Mouse (Mus musculus) limb, embryonic 11.5 days (tissue): ENCODE measurements around the gene 9230102O04Rik. TPM values are rescaled to one million over a fixed set of nuclear protein-coding genes. Genes with fewer than 3 reads are reported as not detected.

ENCODE experiments used
- ATAC-seq: fragments of 200-750 bp; cut with Nextera tagmentation; 2 replicates; pipeline ENCODE4 v1.8.0; 2017; ENCODE audit warnings: low read depth; ENCODE audit not compliant: insufficient number of reproducible peaks, low FRiP score, low TSS enrichment
- DNase-seq: peaks from one replicate; pipeline ENCODE4 v3.0.0-alpha.2; 2015; ENCODE audit warnings: low spot score
- H3K27ac ChIP-seq: fragments of 300-500 bp; sonication (generic); replicated peaks from 2 replicates; pipeline ENCODE4 v1.5.1; 2014; ENCODE audit warnings: low read depth, mild to moderate bottlenecking, low read length
- H3K27me3 ChIP-seq: fragments of 300-500 bp; sonication (generic); 2 replicates; pipeline ENCODE4 v1.6.1; 2014; ENCODE audit warnings: mild to moderate bottlenecking, low read length, mixed read lengths; ENCODE audit not compliant: control insufficient read depth, insufficient read depth
- H3K36me3 ChIP-seq: fragments of 300-500 bp; sonication (generic); 2 replicates; pipeline ENCODE4 v1.6.1; 2014; ENCODE audit warnings: mild to moderate bottlenecking, low read length, moderate library complexity, mixed read lengths; ENCODE audit not compliant: control insufficient read depth, insufficient read depth
- H3K4me1 ChIP-seq: fragments of 300-500 bp; sonication (generic); 2 replicates; pipeline ENCODE4 v1.6.1; 2014; ENCODE audit warnings: low read length, mixed read lengths; ENCODE audit not compliant: control insufficient read depth, insufficient read depth
- H3K4me2 ChIP-seq: fragments of 300-500 bp; sonication (generic); 2 replicates; pipeline ENCODE4 v1.6.1; 2014; ENCODE audit warnings: low read depth, mild to moderate bottlenecking, moderate library complexity; ENCODE audit not compliant: severe bottlenecking
- H3K4me3 ChIP-seq: fragments of 300-500 bp; sonication (generic); 2 replicates; pipeline ENCODE4 v1.5.1; 2014; ENCODE audit warnings: low read depth, low read length
- H3K9ac ChIP-seq: fragments of 300-500 bp; sonication (generic); 2 replicates; pipeline ENCODE4 v1.6.1; 2014; ENCODE audit warnings: mild to moderate bottlenecking, low read length
- H3K9me3 ChIP-seq: fragments of 300-500 bp; sonication (generic); 2 replicates; pipeline ENCODE4 v1.6.1; 2016; ENCODE audit warnings: low read length; ENCODE audit not compliant: control insufficient read depth
- WGBS: fragments of 180-500 bp; shearing (Covaris S2); extraction: QIAGEN DNeasy Blood & Tissue Kit; methylation state at CpG from one replicate; pipeline ENCODE4 v1.1.7; 2014; 5-methylcytosine and 5-hydroxymethylcytosine counted together
- polyA plus RNA-seq: library from polyadenylated mRNA; unstranded; fragments of >200 nt; fragmentation: Nextera tagmentation; extraction: Ambion mirVana; gene quantifications from 2 replicates; pipeline ENCODE4 v1.2.1, GENCODE M21; 2014

The 9230102O04Rik gene
- polyA plus RNA-seq = 0.61 TPM in 1 of 2 replicates, not detected in the other

DNA sequence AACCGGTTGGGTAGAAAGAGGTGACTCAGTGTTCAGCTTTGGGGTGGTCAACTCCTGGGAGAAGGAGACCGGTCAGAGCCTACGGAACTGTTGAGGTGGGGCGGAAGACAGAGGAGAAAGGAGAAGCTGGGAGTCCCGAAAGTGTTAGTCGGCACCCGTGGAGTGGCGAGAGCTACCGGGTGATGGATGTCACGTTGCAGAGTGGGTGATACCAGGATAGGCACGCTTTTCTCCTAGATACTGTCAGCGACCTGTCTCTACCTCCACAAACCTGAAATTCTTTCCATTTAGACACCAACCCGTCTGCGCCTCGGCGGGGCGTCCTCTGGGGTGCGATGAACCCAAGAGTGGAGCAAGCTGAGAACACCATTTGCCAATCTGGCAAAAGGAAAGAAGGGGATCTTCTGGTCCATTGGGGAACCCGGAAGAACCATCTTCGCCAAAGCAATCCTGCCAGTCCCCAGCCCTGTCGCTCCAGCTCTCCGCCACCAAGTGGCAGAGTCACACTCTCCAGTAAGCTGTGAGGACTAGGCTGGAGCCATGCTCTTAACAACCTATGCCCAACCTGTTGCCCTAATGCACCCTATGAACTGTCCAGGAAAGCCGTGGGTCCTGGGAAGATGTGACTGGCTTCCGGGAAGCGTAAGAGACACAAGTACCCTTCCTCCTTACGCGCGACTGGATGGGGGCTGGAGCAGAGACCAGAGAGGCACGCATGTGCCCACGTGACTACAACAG lies at the start of gene 9230102O04Rik:
Gene 9230102O04Rik, minus strand, starts transcription at position 628 of the 738 bp plus-strand sequence.
- ATAC-seq (peak; percentile 68; the same call in 1 of the 2 replicates), DNase-seq (peak; percentile 67)
- peak within 1 kb of the TSS; percentile 11; the same call in 1 of the 2 replicates for H3K4me2 ChIP-seq
- H3K9ac ChIP-seq = no peak within 1 kb of the TSS
- H3K4me3 ChIP-seq = peak within 1 kb of the TSS; percentile 12; the same call in 1 of the 2 replicates
- H3K4me1 ChIP-seq = 0 out of 2 replicates have a peak, but pooled peaks cover 4% of the 10 kb centered on the region
- peaks cover 87% of the 10 kb centered on the region for H3K27me3 ChIP-seq
- no peaks in the 10 kb centered on the region for H3K36me3 ChIP-seq
- no peaks in the 10 kb centered on the region for H3K9me3 ChIP-seq
- no peak within 1 kb of the TSS for H3K27ac ChIP-seq
- WGBS = under 1% methylated on average over 30 of the region's 30 CpGs

DNA sequence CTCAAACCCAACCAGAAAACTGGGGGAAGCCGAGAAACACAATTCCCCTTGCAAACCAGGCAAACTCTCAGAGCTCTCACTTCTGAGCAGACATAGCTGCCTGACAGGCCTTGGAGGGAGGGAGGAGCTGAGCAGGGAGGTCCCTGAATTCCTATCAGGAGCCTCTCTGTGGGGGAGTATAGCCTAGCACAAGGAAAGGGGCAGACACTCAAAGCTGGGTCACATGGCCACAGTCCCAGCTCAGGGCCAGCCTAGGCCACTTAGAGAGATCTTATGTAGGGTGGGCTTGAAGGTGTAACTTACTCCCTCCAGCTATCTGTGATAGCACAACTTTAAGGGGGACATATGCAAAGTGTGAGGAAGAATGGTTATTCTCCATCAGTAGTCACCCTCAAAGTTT lies 46.6 kb upstream of the 9230102O04Rik start:
- no peak overlapping the region for H3K4me2 ChIP-seq
- DNase-seq (no peak), ATAC-seq (no peak)
- no peak overlapping the region for H3K9ac ChIP-seq
- H3K4me1 ChIP-seq = no peaks in the 10 kb centered on the region
- WGBS = no CpG with 5 or more reads among the region's 1 CpGs
- no peaks in the 10 kb centered on the region for H3K27me3 ChIP-seq
- H3K4me3 ChIP-seq = no peak overlapping the region
- H3K36me3 ChIP-seq = no peaks in the 10 kb centered on the region
- H3K27ac ChIP-seq = no peak overlapping the region
- no peaks in the 10 kb centered on the region for H3K9me3 ChIP-seq

DNA sequence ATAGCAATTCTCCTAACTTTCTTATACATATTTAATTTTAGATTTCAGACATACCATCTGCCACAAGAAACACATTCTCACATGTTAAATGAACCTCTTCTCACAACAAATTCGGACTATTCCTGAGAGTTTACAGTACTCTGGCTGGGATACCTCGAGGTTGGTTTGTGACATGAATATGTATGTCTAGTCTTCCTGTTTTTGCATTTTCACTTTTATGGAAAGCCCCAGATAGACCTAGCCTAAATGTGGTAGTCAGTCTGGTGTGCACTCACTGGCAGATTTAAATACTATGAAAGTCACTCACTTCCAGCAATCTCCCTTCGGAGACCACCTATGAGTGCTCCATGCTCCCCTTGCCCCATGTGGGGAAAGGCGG lies 37.6 kb upstream of the 9230102O04Rik start:
- no peak overlapping the region for H3K4me2 ChIP-seq
- no peaks in the 10 kb centered on the region for H3K4me1 ChIP-seq
- no peak overlapping the region for H3K9ac ChIP-seq
- no peak overlapping the region for H3K27ac ChIP-seq
- no peak overlapping the region for H3K4me3 ChIP-seq
- no peaks in the 10 kb centered on the region for H3K9me3 ChIP-seq
- no peak for ATAC-seq
- H3K36me3 ChIP-seq = no peaks in the 10 kb centered on the region
- H3K27me3 ChIP-seq = no peaks in the 10 kb centered on the region
- 90% methylated on average over 4 of the region's 4 CpGs for WGBS
- no peak for DNase-seq

DNA sequence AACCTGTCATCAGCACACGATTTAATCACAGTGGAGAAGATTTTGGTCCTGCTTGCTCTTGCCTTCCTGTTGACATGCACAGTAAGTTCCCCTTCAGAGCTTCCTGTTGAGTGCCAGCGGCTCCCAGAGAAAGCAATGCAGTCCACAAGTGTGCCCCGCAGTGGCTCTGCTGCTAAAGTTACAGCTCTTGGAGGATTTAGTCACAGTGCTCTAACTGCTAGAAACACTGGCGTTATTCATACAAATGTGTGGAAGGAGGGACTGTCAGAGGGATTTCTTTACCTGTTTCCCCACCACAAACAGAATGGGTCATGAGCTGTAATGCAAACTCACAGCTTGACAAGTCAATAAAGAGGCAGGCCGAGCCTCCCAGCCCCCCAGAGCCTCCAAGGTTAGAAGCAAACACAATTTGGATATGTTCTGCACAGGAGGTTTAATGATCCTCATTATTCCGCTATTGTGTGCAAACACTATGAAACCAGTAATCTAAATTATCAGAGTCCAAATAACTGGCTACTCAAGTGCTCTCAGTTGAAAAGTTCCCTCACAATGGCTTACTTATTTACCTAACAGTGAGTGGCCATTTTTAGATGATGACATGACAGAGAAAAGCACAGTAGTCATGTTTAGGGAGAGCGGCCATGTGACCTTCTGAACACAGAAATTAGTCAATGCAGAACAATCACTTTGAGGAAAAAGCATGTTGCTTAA lies 37.0 kb upstream of the 9230102O04Rik start:
- Histone ChIP-seq H3K36me3 (no peaks in the 10 kb centered on the region), H3K4me1 (no peaks in the 10 kb centered on the region), H3K27me3 (no peaks in the 10 kb centered on the region), H3K9me3 (no peaks in the 10 kb centered on the region), H3K27ac (no peak overlapping the region), H3K4me3 (no peak overlapping the region), H3K4me2 (no peak overlapping the region), H3K9ac (no peak overlapping the region)
- DNase-seq (peak; percentile 27), ATAC-seq (no peak)
- 58% methylated on average over 7 of the region's 7 CpGs for WGBS

DNA sequence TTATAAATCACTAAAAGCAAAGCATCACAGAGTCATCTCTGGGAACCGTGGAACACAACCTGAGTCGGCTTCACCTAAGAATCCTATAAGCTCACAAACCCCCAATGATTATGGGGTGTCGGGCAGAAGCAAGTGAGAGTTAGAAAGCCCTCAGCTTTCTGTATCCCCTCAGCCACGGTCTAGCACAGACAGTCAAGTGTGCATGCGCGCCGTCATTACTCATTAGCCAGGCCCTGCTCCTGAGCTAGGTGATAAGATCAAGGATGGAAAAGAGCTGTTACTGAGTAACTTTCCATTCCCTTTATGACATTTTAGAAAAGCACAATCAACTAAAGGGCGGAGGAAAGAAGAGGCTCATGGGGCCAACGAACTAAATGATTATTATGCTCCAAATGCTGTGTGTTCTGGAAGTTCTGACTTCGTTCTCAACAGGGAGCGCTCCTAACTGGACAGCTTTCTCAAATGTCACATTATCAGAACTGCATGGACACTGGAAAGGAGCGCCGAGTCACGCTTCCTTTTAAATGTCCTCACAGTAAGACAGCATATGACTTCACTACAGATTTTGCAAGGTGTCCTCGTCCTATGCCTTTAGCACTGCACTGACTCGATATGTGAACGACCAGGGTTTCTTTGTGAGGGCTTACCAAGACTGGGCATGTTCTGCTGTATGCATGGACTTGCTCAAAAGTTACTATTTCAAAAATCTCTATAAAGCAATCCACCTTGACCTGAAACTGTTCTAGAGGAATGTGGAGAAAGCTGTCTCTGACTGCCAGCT lies 29.5 kb upstream of the 9230102O04Rik start:
- DNase-seq (no peak), ATAC-seq (no peak)
- no peak overlapping the region for H3K27ac ChIP-seq
- no peaks in the 10 kb centered on the region for H3K27me3 ChIP-seq
- H3K4me1 ChIP-seq = no peaks in the 10 kb centered on the region
- 90% methylated on average over 17 of the region's 17 CpGs for WGBS
- no peaks in the 10 kb centered on the region; the same call in 1 of the 2 replicates for H3K36me3 ChIP-seq
- no peaks in the 10 kb centered on the region for H3K9me3 ChIP-seq
- no peak overlapping the region for H3K4me2 ChIP-seq
- H3K9ac ChIP-seq = no peak overlapping the region
- no peak overlapping the region for H3K4me3 ChIP-seq

DNA sequence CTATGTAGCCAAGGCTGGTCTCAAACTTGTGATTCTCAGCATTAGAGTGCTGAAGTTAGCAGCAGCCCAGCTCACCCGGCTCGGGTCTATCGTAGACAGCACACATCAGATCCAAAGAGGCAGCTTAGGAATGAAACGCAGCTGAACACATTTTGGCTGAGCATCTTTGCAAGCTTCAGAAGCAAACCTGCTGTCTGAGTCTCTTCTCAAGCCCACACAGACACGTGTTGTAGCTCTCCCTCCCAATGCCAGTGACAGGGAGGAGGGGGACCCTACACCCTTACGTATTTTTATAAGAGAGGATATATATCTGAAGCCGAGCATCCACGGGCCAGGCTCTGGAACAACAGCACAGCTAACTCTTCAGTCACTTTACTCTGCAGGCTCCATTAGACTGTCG lies 28.3 kb upstream of the 9230102O04Rik start:
- H3K36me3 ChIP-seq = no peaks in the 10 kb centered on the region; the same call in 1 of the 2 replicates
- ATAC-seq = no peak

DNA sequence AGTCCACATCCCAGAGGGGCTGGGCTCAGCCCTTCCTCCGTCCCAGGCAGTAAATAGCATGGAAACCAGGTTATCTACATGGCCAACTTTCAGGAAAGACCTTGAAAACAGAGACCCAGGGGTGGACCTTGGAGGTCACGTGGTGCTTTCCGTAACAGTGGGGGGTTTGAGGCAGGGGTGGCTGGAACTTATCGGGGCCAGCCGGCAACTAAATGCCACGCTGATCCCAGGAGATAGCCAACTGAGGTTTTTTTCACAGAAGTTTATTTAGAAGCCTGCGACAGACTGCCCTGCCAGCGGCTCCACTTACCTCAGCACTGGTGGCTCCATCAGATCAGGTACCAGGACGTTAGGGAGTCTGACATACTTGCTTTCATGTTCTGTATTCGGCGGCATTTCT lies 16.7 kb upstream of the 9230102O04Rik start:
- H3K27ac ChIP-seq = no peak overlapping the region
- no peak overlapping the region for H3K9ac ChIP-seq
- WGBS = 3% methylated on average over 11 of the region's 11 CpGs
- ATAC-seq (no peak), DNase-seq (peak; percentile 40)
- H3K4me2 ChIP-seq = peak overlapping the region; percentile 35
- H3K9me3 ChIP-seq = no peaks in the 10 kb centered on the region
- no peaks in the 10 kb centered on the region for H3K36me3 ChIP-seq
- H3K4me3 ChIP-seq = peak overlapping the region; percentile 16
- no peaks in the 10 kb centered on the region for H3K4me1 ChIP-seq
- no peaks in the 10 kb centered on the region for H3K27me3 ChIP-seq

More for the DNA sequence above, 28.3 kb upstream of the 9230102O04Rik start:
- Histone ChIP-seq H3K4me1 (no peaks in the 10 kb centered on the region), H3K27ac (no peak overlapping the region), H3K9ac (no peak overlapping the region), H3K4me2 (no peak overlapping the region), H3K27me3 (no peaks in the 10 kb centered on the region), H3K4me3 (no peak overlapping the region), H3K9me3 (no peaks in the 10 kb centered on the region)
- no peak for DNase-seq
- 92% methylated on average over 9 of the region's 9 CpGs for WGBS

DNA sequence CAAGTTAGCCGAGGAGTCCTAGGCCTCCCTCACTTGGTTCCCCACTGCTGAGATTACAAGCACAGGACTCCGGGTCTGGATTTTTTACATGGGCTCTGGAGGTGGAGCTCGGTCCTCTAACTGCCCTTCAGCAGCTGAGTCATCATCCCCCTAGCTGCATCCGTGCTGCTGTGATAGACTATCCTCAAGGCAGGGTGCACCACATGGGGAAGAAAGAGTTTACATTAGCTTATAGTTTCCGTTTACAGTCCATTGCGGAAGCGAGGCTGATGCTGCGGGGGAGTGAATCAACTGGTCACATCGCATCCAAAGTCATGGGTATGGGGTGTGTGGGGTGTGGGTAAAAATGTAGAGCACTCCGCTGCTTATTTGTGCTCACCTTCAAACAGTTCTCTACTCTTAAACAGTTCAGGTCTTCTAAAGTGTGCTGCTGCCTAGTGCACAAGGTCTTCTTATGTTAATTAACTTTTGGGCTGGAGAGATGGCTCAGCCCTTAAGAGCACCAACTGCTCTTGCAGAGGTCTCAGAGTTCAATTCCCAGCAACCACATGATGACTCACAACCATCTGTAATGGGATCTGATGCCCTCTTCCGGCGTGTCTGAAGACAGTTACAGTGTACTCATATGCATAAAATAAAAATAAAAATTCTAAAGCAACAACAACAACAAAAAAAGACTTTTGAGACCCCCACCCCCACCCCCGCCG lies 14.7 kb upstream of the 9230102O04Rik start:
- no peaks in the 10 kb centered on the region for H3K4me1 ChIP-seq
- no peak for DNase-seq
- H3K9ac ChIP-seq = no peak overlapping the region
- 66% methylated on average over 14 of the region's 14 CpGs for WGBS
- no peak overlapping the region for H3K4me3 ChIP-seq
- no peak for ATAC-seq
- H3K9me3 ChIP-seq = no peaks in the 10 kb centered on the region
- no peak overlapping the region for H3K4me2 ChIP-seq
- no peak overlapping the region for H3K27ac ChIP-seq
- H3K36me3 ChIP-seq = no peaks in the 10 kb centered on the region
- no peaks in the 10 kb centered on the region for H3K27me3 ChIP-seq
